Mouse (Mus musculus): ENCODE measurements around the gene Marveld3.

GRCm38 (mm10) chr8:110008228-110008994, 46.4 kb upstream of the Marveld3 start:
- TF ChIP-seq POLR2A (IDR thresholded peaks at IDR 0.05; ENCODE audit: borderline replicate concordance, extremely low read depth, insufficient read depth, insufficient read length, poor library complexity, severe bottlenecking) (no peak), CTCF (IDR thresholded peaks at IDR 0.05; ENCODE audit: borderline replicate concordance, extremely low read depth, insufficient read depth, insufficient read length) (no peak)

Measured in brain, embryonic 14.5 days (tissue).